Mouse (Mus musculus): ENCODE results near the gene Jam2.

DNA sequence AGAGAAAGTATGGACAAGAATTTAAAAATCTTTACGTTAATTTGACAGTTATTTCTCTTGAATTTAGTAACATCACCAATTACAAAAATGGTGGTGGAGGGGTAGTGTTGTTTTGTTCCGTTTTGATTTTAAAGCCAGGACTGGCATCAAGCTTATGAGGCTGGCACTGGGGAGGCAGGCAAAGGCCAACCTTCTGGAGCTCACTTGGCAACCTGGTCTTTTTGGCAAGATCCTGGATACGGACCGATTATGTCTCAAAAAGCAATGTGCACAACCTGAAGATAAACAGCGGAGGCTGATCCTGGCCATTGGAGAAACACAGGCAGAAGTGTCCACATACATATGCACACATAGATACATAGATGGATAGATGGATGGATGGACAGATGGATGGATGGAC lies 58.8 kb downstream of the Jam2 start:
- TF ChIP-seq REST (IDR thresholded peaks at IDR 0.05; ENCODE audit: insufficient read depth, insufficient read length) (no peak), MAX (IDR thresholded peaks at IDR 0.05; ENCODE audit: low read depth) (no peak), POLR2A (IDR thresholded peaks at IDR 0.05; ENCODE audit: insufficient read length, low read depth) (no peak), USF1 (IDR thresholded peaks at IDR 0.05; ENCODE audit: low read depth) (no peak), MYOG (IDR thresholded peaks at IDR 0.05; ENCODE audit: control insufficient read depth in 1 of 3, insufficient read depth in 1 of 3, insufficient read length in 2 of 3, low read depth in 2 of 3) (no peak), MYOD1 (IDR thresholded peaks at IDR 0.05; ENCODE audit: control insufficient read depth in 1 of 3, insufficient read length in 2 of 3, low read depth in 2 of 3) (no peak), POLR2AphosphoS2 (IDR thresholded peaks at IDR 0.05; ENCODE audit: insufficient read length, low read depth) (no peak), SRF (IDR thresholded peaks at IDR 0.05; ENCODE audit: control insufficient read depth, insufficient read length, low read depth) (no peak)
